Mouse (Mus musculus) layer of hippocampus, adult 18-20 months (tissue): ENCODE data around the gene Lca5l. TPM values are rescaled to one million over a fixed set of nuclear protein-coding genes. Genes with fewer than 3 reads are reported as not detected.

Source experiments
- DNase-seq, 2 experiments: peaks; one replicate each; pipeline ENCODE4 v3.0.0; 2022; ENCODE audit warnings: low spot score in 2 of 2
- total RNA-seq, 2 experiments: library from RNA; stranded (reverse); gene quantifications; 2 replicates each; pipeline ENCODE4 v1.2.3; 2021

Lca5l gene
- total RNA-seq, 2 experiments from 2014 or later = 1.1 to 1.2 TPM

DNA sequence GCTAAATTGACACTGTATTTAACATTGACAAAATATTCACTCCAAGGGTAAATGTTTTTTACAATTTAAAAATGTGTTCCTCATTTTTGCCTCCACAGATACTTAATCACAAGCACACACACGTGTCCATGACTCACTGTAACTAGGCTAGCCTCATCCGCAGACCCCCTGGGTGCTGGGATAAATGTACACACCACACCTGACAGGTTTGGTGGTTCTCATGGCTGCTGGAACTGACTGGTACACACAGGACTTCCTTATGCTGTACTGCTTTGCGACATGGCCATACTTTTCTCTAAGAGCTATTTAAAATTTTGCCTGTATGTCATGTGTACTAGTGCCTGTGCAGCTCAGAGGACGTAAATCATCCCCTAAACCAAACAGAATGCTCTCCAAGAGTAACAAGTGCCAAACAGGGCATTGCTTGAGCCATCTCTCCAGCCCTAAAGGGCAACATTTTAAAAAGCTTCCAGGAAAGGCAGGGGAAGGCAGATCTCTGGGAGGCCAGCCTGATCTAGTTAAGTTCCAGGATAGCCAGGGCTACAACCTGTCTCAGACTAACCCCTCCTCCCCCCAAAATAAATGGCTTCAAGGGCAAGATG, 71.9 kb downstream of the Lca5l start:
- DNase-seq = no peak

DNA sequence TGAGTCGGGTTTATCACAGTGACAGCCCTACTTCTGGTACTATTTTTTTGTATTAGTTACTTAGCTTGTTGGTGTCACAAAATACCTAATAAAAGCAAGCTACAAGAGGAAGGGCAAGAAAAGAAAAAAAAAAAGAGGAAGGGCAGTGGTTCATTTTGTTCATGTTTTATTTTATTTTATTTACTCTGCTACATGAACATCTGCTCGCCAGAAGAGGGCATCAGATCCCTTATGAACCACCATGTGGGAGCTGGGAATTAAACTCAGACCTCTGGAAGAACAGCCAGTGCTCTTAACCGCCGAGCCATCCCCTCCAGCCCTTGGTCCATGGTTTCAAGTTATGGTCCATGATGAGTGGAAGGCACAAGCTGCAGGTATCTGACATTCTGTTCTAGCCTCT, 77.3 kb downstream of the Lca5l start:
- DNase-seq = no peak

- DNase-seq = no peak
These were observed 79.3 kb downstream of the Lca5l start for GRCm38 (mm10) chr16:96112769-96113168.

DNA sequence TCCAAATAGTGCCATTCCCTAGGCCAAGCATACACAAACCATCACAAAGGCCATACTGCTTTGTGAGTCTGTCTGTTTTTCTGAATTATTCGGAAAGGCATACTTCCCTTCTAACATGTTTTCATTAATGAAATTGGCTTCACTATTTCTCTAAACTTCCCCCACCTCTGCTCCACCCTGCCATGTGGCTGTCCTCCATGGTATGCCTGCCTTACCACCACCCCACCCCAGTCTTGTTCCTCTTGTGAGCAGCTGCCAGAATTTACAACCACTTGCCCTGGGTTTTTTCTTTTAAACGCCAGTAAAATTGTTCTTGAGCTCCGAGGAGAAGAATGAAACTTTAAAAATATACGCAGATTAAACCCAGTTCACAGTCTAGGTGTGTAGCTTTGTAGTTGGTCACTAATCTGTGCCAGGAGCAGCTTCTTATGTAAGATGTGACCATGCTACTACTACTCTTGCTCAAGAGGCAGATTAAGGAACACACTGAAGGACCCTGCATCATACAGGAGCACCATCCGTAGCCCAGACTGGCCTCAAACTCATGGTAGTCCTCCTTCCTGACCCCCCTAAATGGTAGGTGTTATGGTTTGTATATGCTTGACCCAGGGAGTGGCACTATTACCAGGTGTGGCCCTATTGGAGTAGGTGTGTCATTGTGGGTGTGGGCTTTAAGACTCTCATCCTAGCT, 81.3 kb downstream of the Lca5l start:
- no peak for DNase-seq

- DNase-seq = no peak
These were observed 82.4 kb downstream of the Lca5l start for GRCm38 (mm10) chr16:96109673-96110072.

Other genes starting within 250 kb of the Lca5l start
- 10 to 100 TPM; 15.3 to 19.0 TPM for gene Psmg1, start 201.3 kb downstream of the Lca5l start, total RNA-seq
- 100 to 1,000 TPM; 126 to 128 TPM for gene Brwd1, start 109.7 kb downstream of the Lca5l start, total RNA-seq
- gene Hmgn1, start 64.5 kb downstream of the Lca5l start, total RNA-seq = 10 to 100 TPM; 82.6 to 83.8 TPM
- 10 to 100 TPM; 69.8 to 85.4 TPM for gene Wrb, start 46.9 kb downstream of the Lca5l start, total RNA-seq
- 1 to 10 TPM; 2.0 to 2.6 TPM for gene Sh3bgr, start 8.2 kb upstream of the Lca5l start, total RNA-seq
- 10 to 100 TPM; 59.4 to 63.4 TPM for gene B3galt5, start 43.5 kb upstream of the Lca5l start, total RNA-seq